Mouse (Mus musculus): ENCODE measurements at regions not wholly inside any gene's neighbourhood (a gene's known extent, or its start where the extent isn't known, plus 50 kb on each side); places are given as distances from the start of the nearest gene placed in this dataset.

GRCm38 (mm10) chr5:54178966-54179547, 180.8 kb downstream of the Stim2 start:
- DNase-seq, result no peak

DNA sequence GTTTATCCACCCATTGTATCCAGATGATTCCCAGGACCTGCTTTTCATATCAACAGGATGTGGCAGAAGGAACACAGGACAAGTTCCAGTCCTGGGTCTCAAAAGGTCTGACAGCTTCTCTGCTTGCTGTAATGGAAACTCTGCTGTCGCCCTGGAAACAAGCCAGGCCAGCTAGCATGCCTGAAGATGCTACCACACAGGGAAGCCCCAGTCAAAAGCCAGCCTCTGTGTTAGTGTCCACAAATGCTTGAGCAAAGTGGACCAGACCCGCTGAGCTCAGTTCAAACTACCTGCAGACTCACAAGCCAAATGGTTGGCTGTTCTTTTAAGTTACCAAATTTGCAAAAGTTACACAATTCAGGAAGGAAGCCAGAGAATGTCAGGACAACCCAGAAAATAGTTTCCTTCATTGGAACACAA, 181.9 kb downstream of the Stim2 start:
- peak; percentile 58 for DNase-seq

DNA sequence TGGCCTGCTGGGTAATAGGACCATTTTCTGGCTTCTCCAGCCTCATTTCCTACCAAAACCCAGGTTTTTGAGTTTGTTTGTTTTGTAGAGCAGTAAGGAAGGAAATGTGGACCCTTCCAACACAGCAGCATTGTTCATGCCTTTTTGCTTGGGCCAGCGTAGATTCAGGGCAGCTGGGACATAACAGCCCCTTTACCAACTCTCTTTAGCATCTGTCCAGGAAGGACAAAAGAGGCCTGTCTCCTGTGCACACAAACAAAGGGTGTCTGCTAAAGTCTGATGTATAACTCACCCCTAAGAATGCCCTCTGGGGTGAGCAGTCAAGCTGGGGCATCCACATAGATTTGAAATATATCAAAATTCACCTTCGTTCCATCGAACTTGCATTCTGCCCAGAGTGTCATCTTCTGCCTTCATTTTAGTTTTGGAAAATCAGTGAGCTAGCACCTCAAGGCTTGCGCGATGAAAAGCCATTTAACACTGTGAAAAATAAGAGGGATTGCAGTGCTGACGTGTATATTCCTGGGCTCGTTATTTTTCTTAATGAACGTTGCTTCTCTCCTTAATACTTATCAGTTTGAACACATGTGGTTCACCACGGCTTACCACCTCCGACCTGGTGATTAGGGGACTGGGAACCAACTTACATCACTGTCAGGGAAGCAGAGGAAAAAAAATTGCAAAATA, 182.5 kb downstream of the Stim2 start:
- DNase-seq, result no peak

DNA sequence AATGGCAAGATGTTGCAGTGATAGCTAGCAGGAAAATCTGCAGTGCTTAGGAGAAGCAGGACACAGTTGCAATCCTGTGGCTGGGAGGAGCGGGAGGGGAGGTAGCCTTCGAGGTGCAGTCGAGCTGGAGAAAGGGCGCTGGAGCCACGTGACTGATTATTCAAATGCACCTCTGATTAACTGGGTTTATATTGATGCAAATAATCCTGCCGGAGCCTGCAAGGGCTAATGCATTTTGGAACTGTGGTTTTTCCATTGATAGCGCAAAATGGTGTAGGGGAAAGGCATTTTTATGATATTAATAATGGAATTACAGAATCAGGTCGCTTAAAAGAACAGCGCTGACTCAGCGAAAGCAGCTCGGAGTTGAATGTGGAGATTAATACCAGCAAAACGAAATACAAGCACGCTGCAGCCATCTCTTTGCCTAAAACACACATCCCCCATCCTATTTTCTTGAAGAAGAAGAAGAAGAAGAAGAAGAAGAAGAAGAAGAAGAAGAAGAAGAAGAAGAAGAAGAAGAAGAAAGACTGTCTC, 183.1 kb downstream of the Stim2 start:
- no peak for DNase-seq

DNA sequence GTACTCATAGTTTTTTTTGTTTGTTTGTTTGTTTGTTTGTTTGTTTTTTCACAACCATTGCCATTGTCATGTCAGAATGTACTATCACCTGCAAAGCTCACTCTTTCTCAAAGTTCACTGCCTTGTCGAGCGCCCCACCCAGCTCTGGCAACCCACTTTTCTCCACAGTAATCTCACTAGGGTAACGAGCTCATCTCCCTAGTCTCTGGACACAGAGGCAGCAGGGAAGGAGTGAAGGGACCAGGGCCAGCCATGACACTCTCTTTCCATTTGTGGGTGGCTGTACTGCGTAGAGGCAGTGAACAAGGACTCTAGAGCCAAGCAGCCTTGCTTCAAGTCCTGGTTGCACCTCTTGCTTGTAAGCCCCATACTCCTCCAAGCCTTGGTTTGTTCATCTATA, 184.5 kb downstream of the Stim2 start:
- no peak for DNase-seq

GRCm38 (mm10) chr5:54185662-54186061, 187.4 kb downstream of the Stim2 start:
- no peak for DNase-seq

- no peak for DNase-seq
Measured at GRCm38 (mm10) chr5:54186076-54186676, 187.9 kb downstream of the Stim2 start.

- DNase-seq, result no peak
Measured at GRCm38 (mm10) chr5:54191688-54192087, 193.4 kb downstream of the Stim2 start.

DNA sequence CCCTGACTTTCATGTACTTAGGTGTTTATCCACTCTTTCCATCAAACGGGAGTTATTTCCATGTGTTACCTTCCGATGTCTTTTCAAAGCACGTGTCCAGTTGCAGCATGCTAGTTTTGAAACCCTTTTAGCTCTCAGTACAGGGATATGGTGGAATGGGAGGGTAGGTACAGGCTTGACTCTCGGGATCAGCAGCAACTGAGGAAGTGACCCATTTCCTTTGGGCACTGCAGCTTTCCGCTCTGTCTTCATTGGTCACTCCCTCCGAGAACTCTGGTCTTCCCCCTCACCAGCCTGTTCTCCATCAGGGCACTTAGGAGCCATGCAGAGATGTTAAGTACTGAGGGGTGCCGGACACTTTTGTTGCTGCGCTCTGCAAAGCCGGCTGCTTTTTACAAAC, 196.5 kb downstream of the Stim2 start:
- no peak for DNase-seq

- DNase-seq, result no peak
Measured at GRCm38 (mm10) chr5:54200032-54200431, 201.7 kb downstream of the Stim2 start.

GRCm38 (mm10) chr5:54200587-54200986, 202.3 kb downstream of the Stim2 start:
- no peak for DNase-seq

DNA sequence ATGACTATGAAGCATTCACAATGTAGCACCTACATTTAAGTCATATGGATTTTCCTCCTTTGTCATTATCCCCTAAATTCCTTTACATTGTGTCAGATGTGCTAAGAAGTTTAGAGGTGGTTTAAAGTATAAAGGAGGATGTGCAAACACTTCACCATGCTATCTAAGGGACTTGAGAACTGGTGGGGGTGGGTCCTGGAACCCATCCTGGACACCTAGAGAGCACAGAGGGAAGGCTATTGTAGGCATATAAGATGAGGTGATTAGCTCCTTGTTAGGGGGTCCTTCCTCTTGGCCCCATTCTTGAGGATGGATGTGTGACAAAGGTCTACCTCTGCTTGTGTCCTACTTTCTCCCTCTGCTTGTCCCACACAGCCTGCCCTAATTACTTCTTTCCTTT, 213.2 kb downstream of the Stim2 start:
- no peak for DNase-seq

DNA sequence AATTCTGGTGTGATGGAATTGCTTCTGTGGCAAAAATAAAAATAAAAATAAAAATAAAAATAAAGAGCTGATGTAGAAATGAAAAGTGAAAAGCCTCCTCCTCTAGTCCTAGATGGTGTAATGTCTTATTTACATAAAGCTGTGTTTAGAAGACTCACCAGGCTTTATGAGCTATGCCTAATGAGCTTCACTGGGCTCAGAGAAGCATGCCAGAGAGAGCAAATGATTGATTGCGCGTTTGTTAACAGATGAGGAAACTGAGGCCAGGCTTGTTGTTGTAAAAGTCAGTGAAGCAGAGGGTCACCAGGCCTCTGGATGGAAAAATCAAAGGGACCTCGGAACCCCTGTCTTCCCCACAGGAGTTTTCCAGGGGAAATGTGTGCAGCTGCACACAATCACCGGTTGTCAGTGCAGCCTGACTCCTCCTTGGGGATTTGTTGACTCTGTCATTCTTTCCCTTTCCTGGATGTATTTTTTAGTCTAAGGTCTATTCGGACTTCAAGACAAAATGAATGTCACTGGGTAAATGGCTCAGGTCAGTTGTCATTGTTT, 213.8 kb downstream of the Stim2 start:
- DNase-seq, result no peak

GRCm38 (mm10) chr5:54225031-54225430, 226.7 kb downstream of the Stim2 start:
- DNase-seq, result no peak

DNA sequence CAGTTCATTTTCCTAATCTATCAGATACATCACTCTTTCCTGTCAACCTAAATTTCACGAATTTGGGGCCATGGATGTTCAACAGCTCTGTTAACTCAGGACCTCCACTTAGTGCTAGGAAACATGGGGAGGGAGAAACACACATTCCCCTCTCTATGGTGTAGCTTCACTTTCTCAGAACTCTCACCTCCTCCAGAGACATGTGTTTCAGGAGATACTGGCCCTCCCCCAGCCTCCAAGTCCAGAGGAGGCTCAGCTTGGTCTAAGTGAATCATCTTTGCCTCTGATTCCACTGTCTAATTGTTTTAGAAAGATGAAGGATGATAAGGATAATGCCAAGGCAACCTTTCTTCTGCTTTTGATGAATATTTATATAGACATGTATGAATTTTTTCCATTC, 236.3 kb downstream of the Stim2 start:
- DNase-seq, result no peak

DNA sequence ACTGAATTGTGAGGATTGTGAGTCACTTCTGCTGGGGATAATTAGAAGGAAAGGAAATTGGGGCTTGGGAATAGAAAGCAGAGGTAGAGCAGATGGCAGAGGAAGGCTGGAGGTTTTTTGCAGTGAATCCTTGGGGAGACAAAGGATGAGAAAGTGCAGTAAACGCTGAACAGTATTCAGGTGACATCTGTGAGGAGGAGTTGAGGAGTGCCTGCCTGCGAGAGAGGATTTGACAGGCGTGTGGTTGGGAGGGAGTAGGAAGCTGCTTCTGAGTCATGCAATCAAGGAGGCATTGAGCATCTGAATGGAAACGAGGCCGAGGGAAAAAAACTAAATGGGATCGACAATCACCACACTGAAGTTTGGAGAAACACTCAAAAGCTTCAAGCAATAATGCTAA, 236.9 kb downstream of the Stim2 start:
- no peak for DNase-seq

DNA sequence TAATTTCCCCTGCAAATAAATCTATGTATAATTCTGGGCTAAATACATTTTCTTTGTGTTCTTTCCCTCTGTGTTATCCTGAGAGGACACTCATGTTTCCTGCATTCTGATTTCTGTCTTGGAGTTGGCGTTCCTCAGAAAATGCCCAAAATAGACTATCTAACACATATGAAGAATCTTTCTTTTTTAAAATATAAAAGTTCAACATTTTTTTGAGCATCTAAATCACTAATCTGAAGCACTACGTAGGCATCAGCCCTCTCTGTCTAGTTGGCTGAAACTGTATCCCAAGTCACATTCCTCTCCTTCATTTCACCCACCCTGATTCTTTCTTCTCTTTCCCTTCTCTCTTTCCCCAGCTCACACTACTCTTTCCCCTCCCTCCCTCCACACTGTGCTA, 238.9 kb downstream of the Stim2 start:
- DNase-seq, result no peak

- no peak for DNase-seq
Measured at GRCm38 (mm10) chr5:54238646-54239167, 240.4 kb downstream of the Stim2 start.

DNA sequence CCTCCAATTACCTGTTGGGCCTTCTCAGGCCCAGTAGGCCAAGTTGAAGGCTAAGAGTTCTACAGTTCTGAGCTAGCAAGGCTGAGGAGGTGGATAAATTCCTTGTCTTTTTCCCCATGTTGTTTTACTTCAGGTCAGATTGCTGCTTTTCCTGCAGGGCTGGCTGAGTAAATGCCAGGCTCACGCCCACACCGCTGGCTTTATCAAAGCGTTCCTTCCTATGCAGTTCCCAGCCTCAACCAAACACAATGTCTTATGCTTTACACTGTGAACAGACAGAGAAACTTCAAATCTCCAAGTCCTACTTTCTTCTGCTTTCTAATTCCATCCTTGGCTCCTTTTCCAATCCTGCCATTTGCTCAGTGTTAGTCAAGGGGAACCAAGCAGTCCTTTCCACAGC, 241.3 kb downstream of the Stim2 start:
- no peak for DNase-seq

DNA sequence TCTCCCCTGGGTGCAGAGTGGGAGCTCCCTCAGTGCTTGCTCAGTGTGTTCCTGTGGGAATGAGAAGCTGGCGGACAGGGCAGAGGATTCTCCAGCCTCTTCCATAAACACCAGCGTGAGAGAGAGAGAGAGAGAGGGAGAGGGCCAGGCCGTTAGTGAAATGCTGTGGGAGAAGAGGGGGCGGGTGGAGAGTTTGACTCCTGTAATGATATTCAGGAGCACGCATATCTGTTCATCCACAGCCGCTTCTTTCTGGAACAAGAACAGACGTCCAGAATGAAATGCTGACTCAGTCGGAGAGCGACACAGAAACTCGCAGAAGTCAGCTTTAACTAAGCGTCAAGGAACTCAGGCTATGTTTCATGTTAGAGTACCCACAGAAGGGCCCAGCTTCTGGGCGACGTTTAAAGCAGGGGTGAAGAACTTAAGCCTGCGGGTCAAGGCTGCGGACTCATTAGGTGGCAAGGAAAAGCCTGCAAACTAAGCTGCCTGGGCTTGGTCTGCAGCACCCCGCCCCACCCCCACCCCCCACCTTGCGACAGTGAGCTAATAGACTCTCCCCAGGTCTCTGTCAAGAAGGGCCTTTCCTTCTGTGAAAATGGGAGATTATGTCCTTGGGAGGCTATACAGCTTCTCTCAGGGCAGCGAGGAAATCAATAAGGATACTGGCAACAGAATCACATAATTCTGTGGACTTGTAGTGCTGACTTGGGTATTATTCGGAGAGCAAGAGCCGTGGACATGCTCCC, 243.0 kb downstream of the Stim2 start:
- no peak for DNase-seq

- DNase-seq, result no peak
Measured at GRCm38 (mm10) chr5:54242126-54242525, 243.8 kb downstream of the Stim2 start.

DNA sequence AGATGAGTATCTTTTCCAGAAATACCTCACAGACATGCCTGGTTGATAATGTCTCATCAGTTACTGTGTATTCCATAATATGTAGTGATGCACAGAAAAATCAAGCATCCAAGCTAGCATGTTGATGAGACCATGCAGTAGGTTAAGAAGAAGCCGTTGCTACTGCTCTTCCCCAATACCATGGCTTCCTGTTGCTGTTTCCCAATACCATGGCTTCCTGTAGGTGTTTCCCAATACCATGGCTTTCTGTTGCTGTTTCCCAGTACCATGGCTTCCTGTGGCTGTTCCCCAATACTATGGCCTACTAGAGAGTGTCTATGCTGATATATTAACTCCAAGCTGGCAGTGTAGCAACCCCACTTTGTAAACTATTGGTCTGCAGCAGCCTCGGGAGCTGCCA, 253.7 kb downstream of the Stim2 start:
- no peak for DNase-seq

Data from gastrocnemius, postnatal 10 days (tissue).